Mouse (Mus musculus) layer of hippocampus, postnatal 25 days (tissue): ENCODE data around the gene Gcc1. TPM values are rescaled to one million over a fixed set of nuclear protein-coding genes. Genes with fewer than 3 reads are reported as not detected.

Experiments used
- total RNA-seq, 2 experiments: library from RNA; stranded (reverse); gene quantifications; 2 replicates each; pipeline ENCODE4 v1.2.3; 2021

Gene Gcc1
- total RNA-seq, 2 experiments from 2014 or later = 15.4 to 20.6 TPM

Other genes starting within 250 kb of the Gcc1 start
- gene Zfp800, start 30.4 kb downstream of the Gcc1 start, total RNA-seq = 10 to 100 TPM; 20.9 to 24.2 TPM
- gene Arf5, start 4.8 kb downstream of the Gcc1 start, total RNA-seq = 100 to 1,000 TPM; 327 to 334 TPM
- gene Fscn3, start 601 bp downstream of the Gcc1 start, total RNA-seq = not detected
- not detected for gene Pax4, start 21.0 kb upstream of the Gcc1 start, total RNA-seq
- gene Snd1, start 46.7 kb upstream of the Gcc1 start, total RNA-seq = 100 to 1,000 TPM; 113 to 115 TPM